Mouse (Mus musculus): Measurements from ENCODE around the gene Prr11.

The Prr11 gene

DNA sequence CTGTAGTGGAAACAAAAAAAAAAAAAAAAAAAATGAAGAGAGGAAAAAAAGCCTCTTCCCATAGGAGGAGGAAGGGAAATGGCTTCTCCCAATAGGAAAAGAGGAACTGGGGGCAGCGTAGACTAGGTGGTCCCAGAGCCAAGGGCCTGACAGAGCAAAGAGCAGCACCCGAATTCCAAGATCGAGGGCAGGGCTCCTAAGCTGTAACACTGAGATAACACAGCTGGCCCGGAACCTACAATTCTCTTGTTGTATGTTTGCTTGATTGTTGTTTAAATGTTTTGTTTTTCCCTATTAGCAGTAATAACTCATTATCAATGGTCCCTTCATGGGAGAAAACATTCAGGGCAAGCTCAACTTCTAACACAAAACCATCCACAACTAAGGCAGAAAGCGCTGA is 61.5 kb downstream of the Prr11 start:
- peak; percentile 22 for DNase-seq (ENCODE audit: low read depth, low spot score)

DNA sequence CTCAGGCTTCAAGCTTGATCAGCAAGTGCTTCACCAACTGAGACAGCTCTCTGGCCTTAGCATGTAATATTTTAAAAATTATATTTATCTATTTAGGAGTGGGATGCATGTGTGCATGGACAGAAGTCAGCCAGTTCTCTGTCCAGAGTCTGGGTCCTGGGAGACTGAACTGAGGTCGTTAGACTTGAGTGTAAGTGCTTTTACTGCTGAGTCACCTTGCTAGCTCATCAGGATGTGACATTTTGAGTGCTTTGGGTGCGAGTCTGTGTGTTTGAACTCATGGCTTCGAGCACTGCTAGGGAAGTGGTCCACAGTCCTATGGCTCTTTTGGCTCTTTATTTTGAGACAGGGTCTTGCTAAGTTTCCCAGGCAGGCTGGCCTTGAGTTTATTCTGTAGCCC is 65.5 kb downstream of the Prr11 start:
- no peak for DNase-seq (ENCODE audit: low read depth, low spot score)

DNA sequence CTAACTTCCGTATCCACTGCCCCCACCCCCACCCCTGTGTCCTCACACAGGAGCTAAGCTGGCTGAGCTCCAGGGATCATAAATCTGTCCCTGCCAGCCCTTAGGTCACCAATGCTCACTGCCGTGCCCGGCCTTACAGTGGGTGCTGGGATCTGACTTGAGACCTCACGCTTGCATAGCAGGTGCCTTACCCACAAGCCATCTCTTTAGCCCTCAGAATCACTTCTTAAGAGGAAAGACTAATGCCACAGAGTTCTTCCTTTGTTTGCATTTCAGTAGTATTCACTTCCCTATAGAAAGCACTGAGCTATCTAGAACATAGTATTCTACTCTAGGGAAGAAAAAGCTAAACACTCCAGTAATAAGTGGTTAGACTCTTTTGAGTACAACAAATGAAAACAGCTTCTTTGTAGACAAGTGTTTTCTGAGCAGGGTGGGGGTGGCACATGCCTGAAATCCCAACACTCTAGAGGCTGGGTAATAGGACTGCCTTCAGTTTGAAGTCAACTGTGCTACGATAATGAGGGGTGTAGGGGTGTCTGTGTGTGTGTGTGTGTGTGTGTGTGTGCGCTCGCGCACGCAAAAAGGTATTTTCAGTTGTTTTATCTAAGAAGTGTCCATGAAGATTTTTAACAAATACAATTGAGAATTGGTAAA is 69.1 kb downstream of the Prr11 start:
- no peak for DNase-seq (ENCODE audit: low read depth, low spot score)
